Mouse (Mus musculus) spleen, embryonic (tissue): ENCODE results near the gene Btnl10.

Experiments used
- CTCF ChIA-PET: fragments of 350-600 bp; sonication (Branson Sonifier 250); formaldehyde crosslinking; loops from one replicate; lab custom pipeline; 2022; lab: Charles Lee

The Btnl10 gene

GRCm38 (mm10) chr11:58917745-58918366 is at the start of gene Btnl10:
Btnl10 (plus strand) TSS chr11:58917908.
- CTCF ChIA-PET = no interaction called here

- CTCF ChIA-PET = no interaction called here
Measured at GRCm38 (mm10) chr11:58867954-58868330, 49.8 kb upstream of the Btnl10 start.

GRCm38 (mm10) chr11:58870961-58871360 is 46.7 kb upstream of the Btnl10 start:
- CTCF ChIA-PET = no interaction called here

- CTCF ChIA-PET = no interaction called here
Measured at GRCm38 (mm10) chr11:58883756-58884155, 34.0 kb upstream of the Btnl10 start.

DNA sequence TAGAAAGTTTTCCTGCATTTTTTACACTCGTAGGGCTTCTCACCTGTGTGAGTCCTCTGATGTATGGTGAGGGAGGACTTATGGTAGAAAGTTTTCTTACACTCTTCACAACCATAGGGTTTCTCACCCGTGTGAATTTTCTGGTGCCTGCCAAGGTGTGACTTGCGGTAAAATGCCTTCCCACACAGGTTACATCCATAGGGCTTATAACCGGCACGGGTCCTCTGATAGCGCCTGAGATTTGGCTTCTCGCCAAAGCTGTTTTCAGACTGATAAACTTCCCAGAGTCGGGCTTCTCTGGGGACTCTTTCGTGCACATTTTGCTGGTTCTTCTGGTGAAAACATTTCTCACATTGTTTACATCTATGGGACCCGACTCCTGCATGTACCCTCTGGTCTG is 27.2 kb upstream of the Btnl10 start:
- CTCF ChIA-PET = no interaction called here

- CTCF ChIA-PET = no interaction called here
Measured at GRCm38 (mm10) chr11:58894456-58894855, 23.3 kb upstream of the Btnl10 start.

- CTCF ChIA-PET = no interaction called here
Measured at GRCm38 (mm10) chr11:58897485-58897884, 20.2 kb upstream of the Btnl10 start.

DNA sequence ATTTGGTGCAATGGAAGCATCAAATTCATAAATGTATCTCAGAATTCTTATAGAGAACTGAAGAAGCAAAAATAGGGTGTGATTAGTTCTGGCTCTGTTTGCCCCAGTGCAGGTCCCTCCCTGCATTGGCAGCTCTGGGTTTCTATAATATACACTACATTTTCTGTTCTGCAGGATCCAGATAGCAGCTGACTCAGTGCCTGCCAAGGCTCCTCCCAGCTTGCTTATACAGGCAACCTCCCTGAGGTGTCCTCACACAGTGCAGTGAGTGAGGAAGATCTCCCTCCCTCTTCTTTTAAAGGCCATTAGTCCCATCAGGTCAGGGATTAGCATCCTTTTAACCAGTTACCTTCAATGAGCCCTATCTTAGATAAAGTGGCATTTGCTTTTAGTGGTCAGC is 16.6 kb upstream of the Btnl10 start:
- CTCF ChIA-PET = no interaction called here

DNA sequence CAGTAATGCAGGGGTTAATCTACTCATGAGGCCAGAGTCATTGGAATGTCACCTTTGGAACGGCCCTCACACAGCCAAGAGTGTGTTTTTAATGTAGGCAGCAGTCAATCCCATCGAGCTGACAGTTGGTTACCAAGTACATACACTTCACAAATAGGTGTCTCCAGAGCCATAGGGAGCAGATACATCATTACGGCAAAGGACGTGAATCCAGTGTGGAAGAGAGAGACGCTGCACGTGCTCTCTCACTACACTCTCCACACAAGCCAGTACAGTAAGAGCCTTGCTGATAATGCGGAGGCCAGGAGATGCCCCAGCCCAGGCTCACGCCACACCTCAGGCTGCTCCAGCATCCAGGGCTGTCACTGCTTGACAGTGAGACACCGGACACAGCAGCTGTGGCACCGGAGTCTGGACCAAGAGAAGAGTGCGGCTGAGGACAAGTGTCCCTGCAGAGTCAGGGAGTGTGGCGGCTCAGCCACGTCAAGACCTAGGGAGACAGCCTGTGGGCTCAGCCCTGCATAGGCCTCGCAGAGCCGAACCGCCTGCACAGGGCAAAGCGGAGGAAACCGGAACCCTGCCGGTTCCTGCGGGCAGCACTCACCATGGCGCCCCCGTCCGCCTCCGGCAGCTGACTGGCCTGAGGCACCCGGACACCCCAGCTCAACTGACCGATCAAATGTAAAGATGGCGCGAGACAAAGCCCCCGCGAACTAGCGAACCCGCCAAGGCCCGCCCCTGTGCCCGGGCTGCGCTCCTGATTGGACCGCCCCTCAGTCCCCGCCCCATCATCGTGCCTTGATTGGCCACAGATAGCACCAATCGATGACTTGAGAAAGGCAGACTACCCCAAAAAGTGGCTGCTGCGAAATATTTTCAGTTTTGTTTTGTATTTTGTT is 13.9 kb upstream of the Btnl10 start, which contains the start of gene Zfp39:
Gene Zfp39, minus strand, starts transcription at position 715 of the 899 bp plus-strand sequence.
- CTCF ChIA-PET = no interaction called here

- CTCF ChIA-PET = no interaction called here
Measured at GRCm38 (mm10) chr11:58904410-58904718, 13.3 kb upstream of the Btnl10 start.

GRCm38 (mm10) chr11:58904838-58905237 is 12.9 kb upstream of the Btnl10 start:
- CTCF ChIA-PET = no interaction called here

GRCm38 (mm10) chr11:58913776-58914175 is 3.9 kb upstream of the Btnl10 start:
- CTCF ChIA-PET = no interaction called here

GRCm38 (mm10) chr11:58914461-58915028 is 3.2 kb upstream of the Btnl10 start:
- CTCF ChIA-PET = interaction anchor here (0.6 to 0.7 kb wide), 2 partner anchors 46 to 66 kb away, joined by 3 read pairs; no protein-coding TSS in a partner anchor

DNA sequence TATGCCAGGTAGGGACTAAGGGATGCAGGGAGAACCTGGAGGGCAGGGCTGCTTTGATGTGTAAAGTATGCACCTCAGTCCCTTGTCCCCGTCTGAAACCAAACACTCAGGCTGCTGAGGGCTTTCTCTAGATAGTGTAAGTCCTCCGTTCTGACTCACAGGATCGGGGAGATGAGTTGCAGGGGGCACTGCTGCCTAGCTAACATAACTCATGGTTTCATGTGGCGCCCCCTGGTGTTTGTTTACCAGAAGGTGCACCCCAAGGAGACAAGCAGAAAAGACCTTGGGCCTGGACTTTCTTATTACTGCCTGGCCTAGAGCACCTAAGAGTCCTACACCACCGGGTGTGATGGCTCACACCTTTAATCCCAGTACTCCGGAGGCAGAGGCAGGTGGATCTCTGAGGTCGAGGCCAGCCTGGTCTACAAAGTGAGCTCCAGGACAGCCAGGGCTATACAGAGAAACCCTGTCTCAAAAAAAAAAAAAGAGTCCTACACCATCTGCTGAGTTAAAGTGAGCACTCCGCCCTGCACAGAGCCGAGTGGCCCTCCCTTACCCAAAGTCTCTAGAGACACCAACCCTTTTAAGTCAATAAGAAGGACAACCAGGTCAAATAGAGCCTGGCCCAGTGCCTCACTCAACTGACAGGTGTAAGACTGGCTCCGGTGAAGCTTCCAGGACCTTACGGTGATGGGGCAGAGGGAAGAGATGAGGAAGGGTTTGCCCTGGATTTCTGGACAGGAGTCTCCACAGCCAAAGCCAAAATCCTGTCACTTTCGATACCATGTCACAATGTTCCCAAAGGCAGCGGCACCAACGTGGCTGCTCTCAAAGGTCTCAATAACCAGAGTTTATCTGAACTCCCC is 596 bp upstream of the Btnl10 start:
- CTCF ChIA-PET = no interaction called here

DNA sequence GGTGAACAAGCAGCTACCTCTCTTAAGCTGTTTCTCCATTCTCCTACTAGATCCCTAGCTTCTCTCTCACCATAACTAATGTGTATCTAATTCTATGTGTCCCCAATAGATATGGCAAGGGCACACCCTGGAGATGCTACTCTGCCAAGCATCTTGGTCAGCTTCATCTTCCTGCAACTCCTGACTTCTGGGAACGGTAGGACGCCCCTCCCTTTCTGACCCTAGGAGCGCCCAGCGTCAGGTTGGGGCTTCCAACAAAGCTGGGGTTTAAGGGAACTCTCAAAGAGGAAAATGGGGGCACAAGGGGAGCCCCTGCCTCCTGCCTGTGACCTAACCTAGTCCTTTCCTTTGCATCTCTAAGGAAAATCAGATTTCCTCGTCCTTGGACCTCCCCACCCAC is 1.1 kb downstream of the Btnl10 start:
- CTCF ChIA-PET = interaction anchor here (0.6 to 0.7 kb wide), 2 partner anchors 21 to 92 kb away, joined by 3 to 6 read pairs; no protein-coding TSS in a partner anchor

- CTCF ChIA-PET = no interaction called here
Measured at GRCm38 (mm10) chr11:58922420-58922819, 4.7 kb downstream of the Btnl10 start.

GRCm38 (mm10) chr11:58926651-58927050 is 8.9 kb downstream of the Btnl10 start:
- CTCF ChIA-PET = interaction anchor here (0.6 to 0.7 kb wide), 2 partner anchors 7 to 33 kb away, joined by 3 to 4 read pairs; no protein-coding TSS in a partner anchor

GRCm38 (mm10) chr11:58927053-58927452 is 9.3 kb downstream of the Btnl10 start:
- CTCF ChIA-PET = interaction anchor here (0.6 to 0.7 kb wide), 2 partner anchors 8 to 32 kb away, joined by 3 to 4 read pairs; no protein-coding TSS in a partner anchor

DNA sequence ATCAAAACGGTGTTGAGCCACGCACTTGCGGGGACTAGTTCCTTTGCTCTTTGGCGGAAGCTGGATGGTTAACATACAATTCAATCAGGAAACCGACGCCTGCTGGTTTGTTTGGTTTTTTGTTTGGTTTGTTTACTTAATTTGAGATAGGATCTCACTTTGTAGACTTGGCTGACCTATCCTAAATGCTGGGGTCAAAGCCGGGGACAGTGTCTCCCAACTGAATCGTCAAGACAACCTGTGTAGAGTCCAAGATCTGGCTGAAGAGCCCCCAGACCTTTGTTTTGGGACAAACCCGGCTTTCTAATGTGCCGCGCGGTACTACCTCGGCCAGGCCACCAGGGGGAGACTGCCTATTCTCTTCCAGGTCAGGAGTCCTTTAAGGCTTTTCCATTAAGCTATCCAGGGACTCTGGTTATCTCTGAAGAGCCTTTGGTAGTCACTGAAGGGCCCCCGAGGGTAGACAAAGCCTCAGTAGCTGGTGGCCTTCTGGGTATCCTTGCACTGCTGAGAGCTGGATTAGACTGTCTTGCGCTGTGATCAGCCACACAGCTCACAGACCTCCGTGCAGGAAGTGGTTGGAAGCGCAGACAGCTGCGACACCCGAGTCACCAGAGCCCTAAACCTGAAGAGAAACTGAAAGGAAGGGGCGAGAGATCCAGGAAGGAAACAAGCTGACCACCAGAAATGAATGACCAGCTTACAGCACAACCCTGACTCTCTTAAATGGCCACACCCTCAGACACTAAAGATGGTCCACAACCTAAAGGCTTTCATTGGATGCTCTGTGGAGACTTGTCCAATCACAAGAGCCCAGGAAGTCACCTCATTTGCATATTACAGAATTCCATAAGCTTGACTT is 10.3 kb downstream of the Btnl10 start:
- CTCF ChIA-PET = interaction anchor here (0.5 to 0.9 kb wide), 3 partner anchors 20 to 573 kb away, joined by 3 read pairs; partner anchors contain the start of genes Hist3h2a and Trim17

DNA sequence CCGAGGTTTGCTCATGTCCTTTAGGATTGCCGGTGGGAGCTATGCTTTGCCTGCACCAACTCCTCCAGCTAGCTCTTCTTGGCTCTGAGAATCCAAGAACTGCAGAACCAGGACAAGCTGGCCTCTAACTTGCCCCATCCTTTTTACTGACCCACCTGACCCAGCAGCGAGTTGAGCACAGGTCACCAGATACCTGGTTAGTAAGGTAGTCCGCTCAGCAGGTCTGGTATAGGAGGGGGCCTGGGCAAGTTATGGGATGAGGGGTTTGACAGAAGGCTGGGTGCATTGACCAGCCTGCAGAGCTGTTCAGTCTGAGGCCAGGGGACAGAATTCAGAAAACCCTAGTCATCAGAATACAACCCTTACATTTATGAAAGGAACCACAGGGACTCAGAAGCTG is 11.3 kb downstream of the Btnl10 start:
- CTCF ChIA-PET = interaction anchor here (0.6 to 0.9 kb wide), 4 partner anchors 19 to 233 kb away, joined by 3 read pairs; partner anchors contain the start of genes Hist3h2a, Hist3h2ba and Trim17
